Mouse (Mus musculus) lung, adult 2 months (tissue): ENCODE results near the gene Gba2. TPM values are rescaled to one million over a fixed set of nuclear protein-coding genes. Genes with fewer than 3 reads are reported as not detected.

Source experiments
- DNase-seq: peaks from one replicate; pipeline ENCODE4 v3.0.0; 2022
- H3K4me1 ChIP-seq: fragments of 200-500 bp; 2 replicates; pipeline ENCODE4 v1.6.1; 2011; ENCODE audit warnings: low read length; ENCODE audit not compliant: control insufficient read depth, insufficient read depth
- H3K4me3 ChIP-seq: fragments of 200-500 bp; replicated peaks from 2 replicates; pipeline ENCODE3; 2011; ENCODE audit warnings: low read depth, mild to moderate bottlenecking, control low read depth, low read length; ENCODE audit errors: extremely low read depth
- CTCF ChIP-seq: fragments of 200-500 bp; IDR thresholded peaks from 2 replicates; pipeline ENCODE4 v1.5.1; 2011; ENCODE audit warnings: mild to moderate bottlenecking, low read length, control low read depth; ENCODE audit not compliant: insufficient read depth
- POLR2A ChIP-seq: fragments of 200-500 bp; IDR thresholded peaks from 2 replicates; pipeline ENCODE4 v1.6.1; 2011; ENCODE audit warnings: low read depth, mild to moderate bottlenecking, control low read depth, low read length, borderline replicate concordance; ENCODE audit errors: extremely low read depth
- WGBS: fragments of 180-500 bp; shearing (Covaris S2); methylation state at CpG from one replicate; pipeline ENCODE4 v1.1.7; 2018; 5-methylcytosine and 5-hydroxymethylcytosine counted together
- polyA plus RNA-seq: library from polyadenylated mRNA; depleted of rRNA; stranded (reverse); fragments of >200 nt; gene quantifications from 2 replicates; pipeline ENCODE4 v1.2.3, GENCODE M21; 2012; rRNA removed

The Gba2 gene
- polyA plus RNA-seq, 1 experiment = 26.0 TPM

GRCm38 (mm10) chr4:43519551-43519950 lies 59.1 kb downstream of the Gba2 start:
- 42% methylated on average over 10 of the region's 10 CpGs for WGBS
- H3K4me1 ChIP-seq = no peaks in the 10 kb centered on the region
- DNase-seq = no peak
- no peak for TF ChIP-seq CTCF
- TF ChIP-seq POLR2A = no peak
- H3K4me3 ChIP-seq = no peak overlapping the region

Other genes starting within 250 kb of the Gba2 start
- 91.1 and 92.8 TPM in 2 replicates for gene Rusc2, start 196.9 kb downstream of the Gba2 start, polyA plus RNA-seq
- gene Fam166b, start 149.7 kb downstream of the Gba2 start, polyA plus RNA-seq = 14.4 and 15.8 TPM in 2 replicates
- gene Tesk1, start 136.9 kb downstream of the Gba2 start, polyA plus RNA-seq = 83.6 and 83.9 TPM in 2 replicates
- gene Cd72, start 124.2 kb downstream of the Gba2 start, polyA plus RNA-seq = 3.4 and 6.2 TPM in 2 replicates
- 0.85 and 1.2 TPM in 2 replicates for gene Sit1, start 95.1 kb downstream of the Gba2 start, polyA plus RNA-seq
- gene Ccdc107, start 86.0 kb downstream of the Gba2 start, polyA plus RNA-seq = 191 and 235 TPM in 2 replicates
- gene Arhgef39, start 79.2 kb downstream of the Gba2 start, polyA plus RNA-seq = 4.7 and 6.9 TPM in 2 replicates
- 1.8 and 1.9 TPM in 2 replicates for gene Car9, start 71.9 kb downstream of the Gba2 start, polyA plus RNA-seq
- 32.3 and 129 TPM in 2 replicates for gene Tpm2, start 55.1 kb downstream of the Gba2 start, polyA plus RNA-seq
- gene Creb3, start 16.5 kb downstream of the Gba2 start, polyA plus RNA-seq = 86.4 and 95.1 TPM in 2 replicates
- gene Tln1, start 16.2 kb downstream of the Gba2 start, polyA plus RNA-seq = 179 and 197 TPM in 2 replicates
- gene Rgp1, start 158 bp downstream of the Gba2 start, polyA plus RNA-seq = 39.0 and 47.3 TPM in 2 replicates
- 0.24 TPM in 1 of 2 replicates, not detected in the other for gene Msmp, start 5.6 kb upstream of the Gba2 start, polyA plus RNA-seq
- gene Npr2, start 53.1 kb upstream of the Gba2 start, polyA plus RNA-seq = 77.5 and 97.5 TPM in 2 replicates
- gene Spag8, start 74.7 kb upstream of the Gba2 start, polyA plus RNA-seq = 12.1 and 14.7 TPM in 2 replicates
- 61.6 and 71.6 TPM in 2 replicates for gene Hint2, start 77.6 kb upstream of the Gba2 start, polyA plus RNA-seq
- gene Tmem8b, start 90.1 kb upstream of the Gba2 start, polyA plus RNA-seq = 13.1 and 17.3 TPM in 2 replicates
- 0.04 and 0.15 TPM in 2 replicates for gene Fam221b, start 90.3 kb upstream of the Gba2 start, polyA plus RNA-seq
- gene Olfr70, start 121.9 kb upstream of the Gba2 start, polyA plus RNA-seq = not detected in 2 replicates
- gene Olfr71, start 131.4 kb upstream of the Gba2 start, polyA plus RNA-seq = 0.37 and 0.67 TPM in 2 replicates
- 14.4 and 15.1 TPM in 2 replicates for gene Hrct1, start 148.3 kb upstream of the Gba2 start, polyA plus RNA-seq
- gene Spaar, start 151.2 kb upstream of the Gba2 start, polyA plus RNA-seq = 5.7 and 9.4 TPM in 2 replicates
- gene Olfr159, start 192.1 kb upstream of the Gba2 start, polyA plus RNA-seq = 0.13 TPM in 1 of 2 replicates, not detected in the other
- gene Olfr156, start 245.0 kb upstream of the Gba2 start, polyA plus RNA-seq = not detected in 2 replicates